Mouse (Mus musculus): ENCODE measurements around the gene Hspbap1.

Hspbap1 gene

DNA sequence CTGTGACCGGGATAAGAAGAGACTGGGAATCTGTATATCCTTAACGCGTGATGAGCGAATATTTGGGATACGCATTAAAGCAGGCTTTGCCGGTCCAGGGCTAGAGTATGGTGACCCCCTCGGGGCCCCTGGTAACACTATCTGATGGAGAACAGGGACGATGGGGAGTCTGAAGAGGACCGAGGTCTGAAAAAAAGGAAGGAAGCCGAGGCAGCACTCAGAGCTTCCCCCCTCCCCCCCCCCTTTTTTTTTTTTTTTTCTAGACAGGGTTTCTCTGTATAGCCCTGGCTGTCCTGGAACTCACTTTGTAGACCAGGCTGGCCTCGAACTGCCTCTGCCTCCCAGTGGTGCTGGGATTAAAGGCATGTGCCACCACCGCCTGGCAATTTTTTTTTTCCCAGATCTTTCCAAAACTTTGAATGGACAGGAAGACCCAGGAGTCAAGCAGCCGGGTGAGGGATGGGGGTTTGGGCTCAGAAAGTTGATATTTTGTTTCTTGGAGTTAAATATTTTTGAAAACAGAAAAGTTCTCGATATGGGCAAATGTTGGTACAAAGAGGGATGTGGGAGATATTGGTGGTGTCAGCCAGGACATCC is 102.3 kb downstream of the Hspbap1 start:
- DNase-seq (ENCODE audit: low spot score): no peak

DNA sequence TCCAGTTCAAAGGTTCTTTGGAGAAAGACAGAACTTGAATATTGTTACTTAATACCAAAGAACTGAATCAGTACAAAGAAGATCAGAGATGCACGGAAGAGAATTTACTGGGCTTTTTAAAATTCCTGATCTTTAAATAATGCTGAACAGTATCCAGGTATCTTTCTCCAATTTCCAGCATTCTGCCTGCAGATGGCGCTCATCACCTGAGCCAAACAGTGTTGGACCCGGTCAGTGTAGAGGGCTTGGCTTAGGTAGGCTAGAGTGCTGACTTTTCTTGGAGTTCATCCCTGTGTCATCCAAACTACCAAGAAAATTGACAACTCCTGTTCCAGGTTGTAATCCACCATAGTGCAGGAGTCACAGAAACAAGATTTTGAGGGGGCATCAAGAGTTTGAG is 104.2 kb downstream of the Hspbap1 start:
- peak; percentile 77 for DNase-seq (ENCODE audit: low spot score)

Data from lung, postnatal 25 days (tissue).